Mouse (Mus musculus): ENCODE results near the gene Nup54. TPM values are rescaled to one million over a fixed set of nuclear protein-coding genes. Genes with fewer than 3 reads are reported as not detected.
A peak's percentile ranks its signal among the peaks of the same experiment; 100 is the strongest.

Nup54 gene
- polyA plus RNA-seq, 1 experiment from 2014 or later: 53.0 TPM

DNA sequence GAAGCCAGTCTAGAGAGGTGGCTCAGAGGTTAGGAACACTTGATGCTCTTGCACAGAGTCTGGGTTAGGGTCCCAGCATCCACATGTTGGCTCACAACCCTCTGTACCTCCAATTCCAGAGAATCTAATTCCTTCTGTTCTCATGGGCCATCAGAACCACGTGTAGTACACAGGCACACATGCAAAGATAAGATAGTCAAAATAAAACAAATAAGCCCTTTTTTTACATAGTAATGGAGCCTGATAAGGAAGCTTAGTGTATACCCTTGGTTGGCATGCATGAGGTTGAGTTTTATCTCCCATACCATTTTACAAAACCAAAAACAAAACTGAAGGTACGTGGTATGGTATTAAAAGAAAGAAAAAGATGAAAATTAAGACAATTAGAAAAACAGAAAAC, 22.4 kb upstream of the Nup54 start:
- no peak overlapping the region for H3K27ac ChIP-seq (ENCODE audit: low read length)
- H3K4me3 ChIP-seq (ENCODE audit: low read length): no peak overlapping the region
- ATAC-seq: no peak
- 77% methylated on average over 2 of the region's 2 CpGs for WGBS
- H3K9ac ChIP-seq (ENCODE audit: low read depth, low read length): no peak overlapping the region
- H3K36me3 ChIP-seq (ENCODE audit: control insufficient read depth, insufficient read depth, low read length): no peaks in the 10 kb centered on the region; the same call in 1 of the 2 replicates
- no peaks in the 10 kb centered on the region for H3K4me1 ChIP-seq (ENCODE audit: control insufficient read depth, insufficient read depth, low read length)
- H3K4me2 ChIP-seq (ENCODE audit: low read depth, low read length): no peak overlapping the region
- H3K9me3 ChIP-seq (ENCODE audit: control insufficient read depth, low read length): no peaks in the 10 kb centered on the region
- no peaks in the 10 kb centered on the region for H3K27me3 ChIP-seq (replicated peaks; ENCODE audit: control insufficient read depth, insufficient read depth, low read length)

DNA sequence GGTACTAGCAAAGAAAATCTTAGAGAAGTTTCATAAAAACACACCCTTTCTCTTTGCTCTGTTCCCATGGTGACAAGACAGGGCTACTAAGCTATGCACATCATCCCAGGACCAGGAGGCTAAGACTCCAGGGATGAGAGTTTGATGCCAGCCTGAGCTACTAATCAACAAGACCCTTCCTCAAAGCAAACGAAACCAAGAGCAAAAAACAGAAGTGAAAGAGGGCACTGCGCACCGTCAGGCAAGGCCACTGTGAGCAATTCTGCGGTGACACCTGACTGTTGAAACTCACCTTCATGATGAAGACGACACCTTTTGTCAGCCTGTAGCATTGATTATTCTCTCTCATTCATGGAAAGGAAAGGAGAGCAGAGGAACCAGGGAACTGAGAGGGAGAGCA, 17.9 kb upstream of the Nup54 start:
- ATAC-seq: no peak
- H3K36me3 ChIP-seq (ENCODE audit: control insufficient read depth, insufficient read depth, low read length): peaks cover 5% of the 10 kb centered on the region; the same call in 1 of the 2 replicates
- no peaks in the 10 kb centered on the region for H3K9me3 ChIP-seq (ENCODE audit: control insufficient read depth, low read length)
- no peak overlapping the region for H3K9ac ChIP-seq (ENCODE audit: low read depth, low read length)
- 95% methylated on average over 5 of the region's 5 CpGs for WGBS
- no peak overlapping the region for H3K4me2 ChIP-seq (ENCODE audit: low read depth, low read length)
- H3K4me1 ChIP-seq (ENCODE audit: control insufficient read depth, insufficient read depth, low read length): no peaks in the 10 kb centered on the region
- no peaks in the 10 kb centered on the region for H3K27me3 ChIP-seq (replicated peaks; ENCODE audit: control insufficient read depth, insufficient read depth, low read length)
- no peak overlapping the region for H3K27ac ChIP-seq (ENCODE audit: low read length)
- H3K4me3 ChIP-seq (ENCODE audit: low read length): no peak overlapping the region

DNA sequence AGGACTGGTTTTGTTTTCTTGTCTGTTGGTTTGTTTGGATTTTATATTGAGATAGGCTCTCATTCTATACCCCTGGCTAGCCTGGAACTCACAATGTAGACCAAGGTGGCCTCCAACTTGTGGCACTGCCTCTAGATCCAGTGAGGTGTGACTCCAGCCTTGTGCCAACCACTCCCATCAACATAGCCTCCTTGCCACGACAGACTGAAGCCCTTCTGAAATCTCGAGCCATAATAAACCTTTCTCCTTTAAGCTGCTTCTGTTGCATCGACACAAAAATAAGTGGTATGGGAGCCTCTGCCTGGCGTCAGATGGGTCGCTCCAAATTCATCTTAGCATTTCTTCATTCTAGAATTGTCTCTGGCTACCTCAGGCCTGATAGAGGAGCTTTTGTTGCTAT, 11.7 kb upstream of the Nup54 start:
- 91% methylated on average over 5 of the region's 5 CpGs for WGBS
- H3K27me3 ChIP-seq (replicated peaks; ENCODE audit: control insufficient read depth, insufficient read depth, low read length): no peaks in the 10 kb centered on the region
- H3K9me3 ChIP-seq (ENCODE audit: control insufficient read depth, low read length): no peaks in the 10 kb centered on the region
- H3K36me3 ChIP-seq (ENCODE audit: control insufficient read depth, insufficient read depth, low read length): peaks cover 5% of the 10 kb centered on the region; the same call in 1 of the 2 replicates
- no peak overlapping the region for H3K27ac ChIP-seq (ENCODE audit: low read length)
- no peak overlapping the region for H3K4me2 ChIP-seq (ENCODE audit: low read depth, low read length)
- no peaks in the 10 kb centered on the region for H3K4me1 ChIP-seq (ENCODE audit: control insufficient read depth, insufficient read depth, low read length)
- ATAC-seq: no peak
- H3K4me3 ChIP-seq (ENCODE audit: low read length): no peak overlapping the region
- H3K9ac ChIP-seq (ENCODE audit: low read depth, low read length): no peak overlapping the region

DNA sequence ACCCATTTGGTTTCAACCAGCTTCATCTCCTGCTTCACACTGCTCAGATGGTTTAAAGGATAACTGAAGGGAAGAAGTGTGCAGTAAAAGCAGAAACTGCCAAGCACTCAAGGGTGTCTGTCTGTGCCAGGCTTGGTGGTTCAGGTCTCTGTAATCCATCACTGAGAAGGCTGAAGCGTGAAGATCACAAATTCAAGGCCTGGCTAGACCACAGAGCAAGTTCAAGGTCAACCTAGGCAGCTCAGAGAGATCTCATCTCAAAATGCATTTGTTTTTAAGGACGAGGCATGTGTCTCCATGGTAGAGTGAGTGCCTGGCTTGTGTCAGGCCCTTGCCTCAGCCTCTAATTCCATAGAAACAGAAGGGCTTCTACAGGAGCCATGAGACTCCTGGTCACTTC, 10.0 kb upstream of the Nup54 start:
- ATAC-seq: no peak

DNA sequence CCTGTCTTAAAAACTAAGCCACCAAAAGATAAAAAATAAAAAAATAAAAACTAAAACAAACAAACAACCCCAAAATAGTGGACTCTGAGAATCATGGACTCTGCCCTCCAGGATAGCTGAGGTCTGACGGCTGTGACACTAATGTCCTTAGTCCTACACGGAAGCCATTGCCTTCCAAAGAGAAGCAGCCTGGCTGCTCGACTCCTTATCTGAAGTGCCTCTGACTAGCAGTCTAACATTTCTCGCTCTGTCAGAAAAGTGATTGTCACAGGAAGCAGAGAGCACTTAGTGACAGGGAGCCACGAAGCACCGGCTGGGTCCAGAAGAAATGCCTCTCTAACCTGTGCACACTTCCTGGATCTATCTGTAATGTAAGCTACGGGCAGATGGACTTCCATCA, 7.9 kb upstream of the Nup54 start:
- peak; percentile 31; the same call in 1 of the 2 replicates for ATAC-seq
- Histone ChIP-seq H3K36me3 (ENCODE audit: control insufficient read depth, insufficient read depth, low read length) (no peaks in the 10 kb centered on the region; the same call in 1 of the 2 replicates), H3K9me3 (ENCODE audit: control insufficient read depth, low read length) (no peaks in the 10 kb centered on the region), H3K27me3 (replicated peaks; ENCODE audit: control insufficient read depth, insufficient read depth, low read length) (no peaks in the 10 kb centered on the region), H3K4me1 (ENCODE audit: control insufficient read depth, insufficient read depth, low read length) (no peaks in the 10 kb centered on the region), H3K4me3 (ENCODE audit: low read length) (no peak overlapping the region), H3K9ac (ENCODE audit: low read depth, low read length) (no peak overlapping the region), H3K27ac (ENCODE audit: low read length) (no peak overlapping the region), H3K4me2 (ENCODE audit: low read depth, low read length) (no peak overlapping the region)
- 78% methylated on average over 7 of the region's 7 CpGs for WGBS

More for the DNA sequence above, 10.0 kb upstream of the Nup54 start:
- 83% methylated on average over 2 of the region's 2 CpGs for WGBS
- Histone ChIP-seq H3K4me3 (ENCODE audit: low read length) (no peak overlapping the region), H3K27me3 (replicated peaks; ENCODE audit: control insufficient read depth, insufficient read depth, low read length) (no peaks in the 10 kb centered on the region), H3K9me3 (ENCODE audit: control insufficient read depth, low read length) (no peaks in the 10 kb centered on the region), H3K36me3 (ENCODE audit: control insufficient read depth, insufficient read depth, low read length) (no peaks in the 10 kb centered on the region; the same call in 1 of the 2 replicates), H3K4me2 (ENCODE audit: low read depth, low read length) (no peak overlapping the region), H3K27ac (ENCODE audit: low read length) (no peak overlapping the region), H3K4me1 (ENCODE audit: control insufficient read depth, insufficient read depth, low read length) (no peaks in the 10 kb centered on the region), H3K9ac (ENCODE audit: low read depth, low read length) (no peak overlapping the region)

DNA sequence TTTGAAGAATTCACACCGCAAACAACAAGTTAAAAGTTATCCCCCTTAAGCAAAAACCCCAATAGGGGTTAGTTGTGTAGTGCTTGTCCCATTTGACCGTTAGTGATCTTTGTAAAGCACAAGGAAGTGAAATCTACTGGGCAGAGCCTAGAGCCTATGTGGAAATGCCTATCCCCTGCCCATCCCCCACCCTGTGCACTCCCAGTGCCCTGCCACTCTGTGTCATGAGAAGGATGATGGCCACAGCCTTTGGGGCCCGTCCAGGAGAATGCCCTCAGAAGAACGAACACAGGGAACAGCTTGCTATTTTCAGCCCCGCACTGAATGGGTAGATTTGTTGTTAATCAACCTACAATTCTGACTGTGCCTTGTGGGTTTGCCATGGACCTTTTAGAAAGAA, 6.5 kb upstream of the Nup54 start:
- no peaks in the 10 kb centered on the region for H3K9me3 ChIP-seq (ENCODE audit: control insufficient read depth, low read length)
- no peaks in the 10 kb centered on the region; the same call in 1 of the 2 replicates for H3K36me3 ChIP-seq (ENCODE audit: control insufficient read depth, insufficient read depth, low read length)
- no peaks in the 10 kb centered on the region for H3K4me1 ChIP-seq (ENCODE audit: control insufficient read depth, insufficient read depth, low read length)
- H3K4me2 ChIP-seq (ENCODE audit: low read depth, low read length): no peak overlapping the region
- ATAC-seq: no peak
- WGBS: 72% methylated on average over 5 of the region's 5 CpGs
- H3K4me3 ChIP-seq (ENCODE audit: low read length): no peak overlapping the region
- H3K9ac ChIP-seq (ENCODE audit: low read depth, low read length): no peak overlapping the region
- H3K27me3 ChIP-seq (replicated peaks; ENCODE audit: control insufficient read depth, insufficient read depth, low read length): no peaks in the 10 kb centered on the region
- no peak overlapping the region for H3K27ac ChIP-seq (ENCODE audit: low read length)

DNA sequence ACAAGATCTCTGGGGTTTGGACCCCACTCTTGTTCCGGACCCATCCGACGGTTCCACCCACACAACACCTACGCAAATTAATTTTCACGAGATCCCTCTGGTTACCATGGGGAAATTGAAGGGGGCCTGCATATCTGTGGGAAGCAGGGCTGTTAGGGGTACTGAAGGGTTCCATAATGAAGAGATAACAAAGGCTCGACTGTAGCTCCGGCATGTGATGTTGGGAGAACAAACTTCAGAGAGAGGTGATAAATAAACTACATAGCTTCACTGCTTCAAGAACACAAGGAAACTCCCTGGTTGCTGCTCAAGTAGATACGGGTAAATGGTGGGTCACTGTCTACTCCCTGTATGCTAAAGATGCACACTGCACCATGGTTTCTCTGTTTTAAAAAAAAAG, 3.5 kb upstream of the Nup54 start:
- Histone ChIP-seq H3K4me3 (ENCODE audit: low read length) (no peak overlapping the region), H3K4me1 (ENCODE audit: control insufficient read depth, insufficient read depth, low read length) (no peaks in the 10 kb centered on the region), H3K4me2 (ENCODE audit: low read depth, low read length) (no peak overlapping the region), H3K27ac (ENCODE audit: low read length) (no peak overlapping the region), H3K9ac (ENCODE audit: low read depth, low read length) (no peak overlapping the region), H3K36me3 (ENCODE audit: control insufficient read depth, insufficient read depth, low read length) (no peaks in the 10 kb centered on the region), H3K9me3 (ENCODE audit: control insufficient read depth, low read length) (no peaks in the 10 kb centered on the region), H3K27me3 (replicated peaks; ENCODE audit: control insufficient read depth, insufficient read depth, low read length) (no peaks in the 10 kb centered on the region)
- WGBS: 86% methylated on average over 8 of the region's 8 CpGs
- no peak for ATAC-seq

DNA sequence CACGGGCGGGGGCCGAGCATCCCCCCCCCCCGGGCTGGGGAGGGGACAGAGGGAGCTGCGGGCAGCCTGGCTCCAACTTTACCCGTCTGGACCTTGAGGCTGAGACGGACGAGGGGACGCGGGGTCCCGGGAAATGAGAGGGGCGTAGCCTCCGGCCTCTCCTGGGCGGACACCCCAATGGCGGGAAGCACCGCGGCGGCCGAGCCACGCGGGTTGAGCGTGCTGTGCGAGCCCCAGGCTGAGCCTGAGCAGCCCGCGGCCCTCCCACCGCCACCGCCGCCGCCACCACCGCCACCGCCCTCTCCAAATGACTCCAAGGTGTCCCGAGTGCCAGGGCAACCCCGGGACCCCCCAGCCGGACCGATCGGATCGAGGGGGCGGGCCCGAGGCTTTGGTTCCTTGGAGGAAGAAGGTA, 441 bp downstream of the Nup54 start:
- Histone ChIP-seq H3K9me3 (ENCODE audit: control insufficient read depth, low read length) (no peaks in the 10 kb centered on the region), H3K4me1 (ENCODE audit: control insufficient read depth, insufficient read depth, low read length) (peaks cover 4% of the 10 kb centered on the region; the same call in 1 of the 2 replicates), H3K9ac (ENCODE audit: low read depth, low read length) (peak overlapping the region; percentile 98), H3K27me3 (replicated peaks; ENCODE audit: control insufficient read depth, insufficient read depth, low read length) (no peaks in the 10 kb centered on the region), H3K27ac (ENCODE audit: low read length) (peak overlapping the region; percentile 91), H3K4me3 (ENCODE audit: low read length) (peak overlapping the region; percentile 96), H3K36me3 (ENCODE audit: control insufficient read depth, insufficient read depth, low read length) (no peaks in the 10 kb centered on the region), H3K4me2 (ENCODE audit: low read depth, low read length) (peak overlapping the region; percentile 49)
- under 1% methylated on average over 39 of the region's 39 CpGs for WGBS
- ATAC-seq: peak; percentile 84

DNA sequence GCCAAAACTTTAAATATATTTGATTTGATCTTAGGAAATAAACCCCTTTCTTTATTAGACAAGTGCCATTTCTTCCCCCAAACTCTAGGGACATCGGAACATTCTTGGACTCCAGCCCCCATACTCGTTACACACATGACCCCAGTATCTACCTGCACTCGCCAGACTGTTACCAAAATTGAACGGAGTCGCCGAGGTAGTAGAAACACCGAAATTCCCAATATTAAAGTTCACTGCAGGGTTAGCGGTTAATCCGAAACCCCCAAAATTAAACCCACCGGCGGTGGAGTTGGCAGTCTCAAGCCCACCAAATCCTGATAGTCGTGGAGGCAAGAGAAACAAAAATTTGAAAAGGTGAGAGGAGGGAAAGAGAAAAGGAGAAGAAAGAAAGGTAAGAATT, 949 bp downstream of the Nup54 start:
- no peak for ATAC-seq

DNA sequence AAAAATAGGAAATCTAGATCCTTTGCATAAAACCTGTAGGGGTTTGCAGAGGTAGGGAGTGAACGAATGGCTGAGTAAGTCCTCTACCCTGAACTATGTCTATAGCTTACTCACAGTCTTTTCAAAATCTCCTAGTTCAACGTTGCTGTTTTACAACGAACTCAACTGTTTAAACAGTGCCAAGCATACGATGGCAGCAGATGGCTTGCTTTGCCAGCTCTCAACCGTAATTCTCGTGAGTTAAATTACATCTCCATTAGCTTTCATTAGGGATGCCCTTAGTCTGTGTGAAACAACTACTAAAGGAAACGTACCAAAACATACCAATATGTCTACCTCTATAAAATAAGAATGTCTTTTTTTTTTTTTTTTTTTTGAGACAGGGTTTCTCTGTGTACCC, 3.4 kb downstream of the Nup54 start:
- Histone ChIP-seq H3K9me3 (ENCODE audit: control insufficient read depth, low read length) (no peaks in the 10 kb centered on the region), H3K27me3 (replicated peaks; ENCODE audit: control insufficient read depth, insufficient read depth, low read length) (no peaks in the 10 kb centered on the region), H3K27ac (ENCODE audit: low read length) (no peak overlapping the region), H3K4me2 (ENCODE audit: low read depth, low read length) (no peak overlapping the region), H3K9ac (ENCODE audit: low read depth, low read length) (no peak overlapping the region), H3K36me3 (ENCODE audit: control insufficient read depth, insufficient read depth, low read length) (peaks cover 14% of the 10 kb centered on the region), H3K4me3 (ENCODE audit: low read length) (no peak overlapping the region), H3K4me1 (ENCODE audit: control insufficient read depth, insufficient read depth, low read length) (peaks cover 4% of the 10 kb centered on the region; the same call in 1 of the 2 replicates)
- ATAC-seq: no peak
- WGBS: 75% methylated on average over 7 of the region's 7 CpGs

More for the DNA sequence above, 949 bp downstream of the Nup54 start:
- peak overlapping the region; percentile 98 for H3K9ac ChIP-seq (ENCODE audit: low read depth, low read length)
- WGBS: under 1% methylated on average over 12 of the region's 12 CpGs
- peaks cover 4% of the 10 kb centered on the region; the same call in 1 of the 2 replicates for H3K4me1 ChIP-seq (ENCODE audit: control insufficient read depth, insufficient read depth, low read length)
- peak overlapping the region; percentile 49 for H3K4me2 ChIP-seq (ENCODE audit: low read depth, low read length)
- H3K36me3 ChIP-seq (ENCODE audit: control insufficient read depth, insufficient read depth, low read length): no peaks in the 10 kb centered on the region
- peak overlapping the region; percentile 96 for H3K4me3 ChIP-seq (ENCODE audit: low read length)
- H3K9me3 ChIP-seq (ENCODE audit: control insufficient read depth, low read length): no peaks in the 10 kb centered on the region
- H3K27ac ChIP-seq (ENCODE audit: low read length): peak overlapping the region; percentile 91; the same call in 1 of the 2 replicates
- no peaks in the 10 kb centered on the region for H3K27me3 ChIP-seq (replicated peaks; ENCODE audit: control insufficient read depth, insufficient read depth, low read length)

All from intestine, embryonic 16.5 days (tissue).